Mouse (Mus musculus) limb, embryonic 14.5 days (tissue): ENCODE measurements around the gene Gm20388. TPM values are rescaled to one million over a fixed set of nuclear protein-coding genes. Genes with fewer than 3 reads are reported as not detected.

Experiments
- ATAC-seq: fragments of 200-750 bp; cut with Nextera tagmentation; 2 replicates; pipeline ENCODE4 v1.8.0; 2017; ENCODE audit warnings: low read depth, moderate number of reproducible peaks, moderate TSS enrichment; ENCODE audit not compliant: low FRiP score
- DNase-seq: peaks from one replicate; pipeline ENCODE4 v3.0.0-alpha.2; 2015; ENCODE audit warnings: low spot score
- H3K27ac ChIP-seq: fragments of 300-500 bp; sonication (generic); replicated peaks from 2 replicates; pipeline ENCODE4 v1.5.1; 2014; ENCODE audit warnings: low read depth, mild to moderate bottlenecking, low read length, moderate library complexity, mixed read lengths
- H3K27me3 ChIP-seq: fragments of 300-500 bp; sonication (generic); 2 replicates; pipeline ENCODE4 v1.6.1; 2014; ENCODE audit warnings: low read length, mixed read lengths; ENCODE audit not compliant: control insufficient read depth, insufficient read depth
- H3K36me3 ChIP-seq: fragments of 300-500 bp; sonication (generic); 2 replicates; pipeline ENCODE4 v1.6.1; 2014; ENCODE audit warnings: mild to moderate bottlenecking, low read length, moderate library complexity, mixed read lengths; ENCODE audit not compliant: control insufficient read depth, insufficient read depth
- H3K4me1 ChIP-seq: fragments of 300-500 bp; sonication (generic); 2 replicates; pipeline ENCODE4 v1.6.1; 2014; ENCODE audit warnings: antibody characterized with exemption, low read length, mixed read lengths; ENCODE audit not compliant: control insufficient read depth, insufficient read depth
- H3K4me2 ChIP-seq: fragments of 300-500 bp; sonication (generic); replicated peaks from 2 replicates; pipeline ENCODE4 v1.6.1; 2014; ENCODE audit warnings: low read depth, mild to moderate bottlenecking, low read length, moderate library complexity; ENCODE audit not compliant: severe bottlenecking
- H3K4me3 ChIP-seq: fragments of 300-500 bp; sonication (generic); replicated peaks from 2 replicates; pipeline ENCODE4 v1.5.1; 2014; ENCODE audit warnings: low read length
- H3K9ac ChIP-seq: fragments of 300-500 bp; sonication (generic); 2 replicates; pipeline ENCODE4 v1.6.1; 2014; ENCODE audit warnings: mild to moderate bottlenecking, low read depth, low read length, moderate library complexity; ENCODE audit not compliant: severe bottlenecking
- H3K9me3 ChIP-seq: fragments of 300-500 bp; sonication (generic); 2 replicates; pipeline ENCODE4 v1.6.1; 2016; ENCODE audit warnings: low read length; ENCODE audit not compliant: control insufficient read depth
- POLR2A ChIP-seq: fragments of 200-500 bp; IDR thresholded peaks from 2 replicates; pipeline ENCODE4 v1.8.0; 2012; ENCODE audit warnings: inconsistent platforms, mild to moderate bottlenecking, moderate library complexity, borderline replicate concordance; ENCODE audit not compliant: insufficient read depth, insufficient read length; ENCODE audit errors: extremely low read depth
- WGBS: fragments of 180-500 bp; shearing (Covaris S2); extraction: QIAGEN DNeasy Blood & Tissue Kit; methylation state at CpG from one replicate; pipeline ENCODE4 v1.1.7; 2014; 5-methylcytosine and 5-hydroxymethylcytosine counted together
- polyA plus RNA-seq, 2 experiments: library from polyadenylated mRNA; depleted of rRNA in 1 of 2; stranded (reverse) in 1 of 2; unstranded in 1 of 2; fragments of >200 nt; fragmentation: Nextera tagmentation in 1 of 2; extraction: Ambion mirVana in 1 of 2; gene quantifications; 2 replicates each; pipeline versions ENCODE4 v1.2.1 to v1.2.3; 2012 to 2014

The Gm20388 gene
- polyA plus RNA-seq, 2 experiments: 1.9 to 49.9 TPM

DNA sequence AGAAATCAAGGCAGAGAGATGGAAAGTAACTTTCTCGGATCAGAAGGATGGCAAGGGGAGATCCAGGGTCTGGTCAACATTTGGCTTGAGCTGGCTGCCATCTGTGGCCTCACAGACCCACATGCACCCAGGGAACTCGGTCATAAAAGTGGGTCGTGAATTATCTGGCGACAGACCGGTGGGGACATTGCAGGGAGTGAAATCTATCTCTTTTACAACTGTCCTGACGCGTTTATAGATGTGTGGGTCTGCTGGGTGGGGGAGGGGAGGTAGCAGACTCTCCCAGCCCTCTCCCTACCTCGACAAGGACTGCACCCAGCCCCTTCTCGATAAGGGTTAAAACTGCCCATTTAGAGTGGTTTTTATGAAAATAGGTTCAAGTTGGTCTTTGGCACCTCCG lies 1444.2 kb downstream of the Gm20388 start:
- H3K36me3 ChIP-seq: no peaks in the 10 kb centered on the region
- no peak overlapping the region for H3K27ac ChIP-seq
- no peak overlapping the region for H3K4me3 ChIP-seq
- H3K9me3 ChIP-seq: no peaks in the 10 kb centered on the region
- H3K27me3 ChIP-seq: no peaks in the 10 kb centered on the region
- ATAC-seq: no peak
- no peak overlapping the region for H3K9ac ChIP-seq
- H3K4me2 ChIP-seq: no peak overlapping the region
- no peak for DNase-seq
- TF ChIP-seq POLR2A: no peak
- H3K4me1 ChIP-seq: peaks cover 11% of the 10 kb centered on the region
- WGBS: 23% methylated on average over 10 of the region's 10 CpGs

DNA sequence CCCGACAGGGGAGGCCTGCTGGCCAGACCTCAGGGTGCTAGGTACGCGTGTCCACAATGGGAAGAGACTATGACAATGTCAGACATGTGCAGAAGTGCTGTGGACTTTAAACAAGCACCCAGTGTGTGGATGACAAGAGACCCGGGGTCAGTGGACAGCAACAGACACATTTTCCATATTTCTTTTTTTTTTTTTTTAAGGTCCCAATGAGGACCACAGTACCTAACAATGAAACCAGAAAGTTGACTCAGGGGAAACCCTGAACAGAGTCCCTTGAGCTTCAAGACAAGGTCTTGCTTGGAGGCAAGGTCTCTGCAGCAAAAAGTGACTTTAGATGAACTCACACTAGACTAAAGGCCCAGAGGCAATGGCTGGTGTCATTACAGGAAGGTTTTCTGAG lies 1446.8 kb downstream of the Gm20388 start:
- Histone ChIP-seq H3K9ac (no peak overlapping the region), H3K27me3 (peaks cover 5% of the 10 kb centered on the region; the same call in 1 of the 2 replicates), H3K4me1 (peaks cover 12% of the 10 kb centered on the region), H3K27ac (no peak overlapping the region), H3K4me2 (no peak overlapping the region), H3K36me3 (no peaks in the 10 kb centered on the region), H3K9me3 (no peaks in the 10 kb centered on the region), H3K4me3 (no peak overlapping the region)
- no peak for ATAC-seq
- DNase-seq: no peak
- TF ChIP-seq POLR2A: no peak
- 92% methylated on average over 4 of the region's 4 CpGs for WGBS

DNA sequence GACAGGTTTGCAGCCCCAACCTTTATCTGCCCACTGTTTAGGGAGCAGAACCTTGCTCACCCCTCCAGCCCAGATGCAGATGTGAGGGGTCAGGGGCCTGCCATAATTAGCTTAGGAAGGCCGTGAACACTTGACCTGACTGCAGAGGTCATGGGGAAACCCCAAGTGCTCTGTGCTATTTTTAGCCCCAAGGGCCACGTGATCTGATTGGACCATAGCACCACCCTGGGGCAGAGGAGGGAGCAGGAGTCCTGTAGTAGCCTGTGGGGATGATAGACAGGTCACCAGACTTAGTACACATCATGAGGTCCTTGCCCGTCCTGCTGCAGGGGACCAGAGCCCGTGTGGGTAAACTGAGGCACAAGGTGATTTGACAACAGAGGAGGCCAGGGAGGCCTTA lies 1448.0 kb downstream of the Gm20388 start:
- H3K4me3 ChIP-seq: no peak overlapping the region

DNA sequence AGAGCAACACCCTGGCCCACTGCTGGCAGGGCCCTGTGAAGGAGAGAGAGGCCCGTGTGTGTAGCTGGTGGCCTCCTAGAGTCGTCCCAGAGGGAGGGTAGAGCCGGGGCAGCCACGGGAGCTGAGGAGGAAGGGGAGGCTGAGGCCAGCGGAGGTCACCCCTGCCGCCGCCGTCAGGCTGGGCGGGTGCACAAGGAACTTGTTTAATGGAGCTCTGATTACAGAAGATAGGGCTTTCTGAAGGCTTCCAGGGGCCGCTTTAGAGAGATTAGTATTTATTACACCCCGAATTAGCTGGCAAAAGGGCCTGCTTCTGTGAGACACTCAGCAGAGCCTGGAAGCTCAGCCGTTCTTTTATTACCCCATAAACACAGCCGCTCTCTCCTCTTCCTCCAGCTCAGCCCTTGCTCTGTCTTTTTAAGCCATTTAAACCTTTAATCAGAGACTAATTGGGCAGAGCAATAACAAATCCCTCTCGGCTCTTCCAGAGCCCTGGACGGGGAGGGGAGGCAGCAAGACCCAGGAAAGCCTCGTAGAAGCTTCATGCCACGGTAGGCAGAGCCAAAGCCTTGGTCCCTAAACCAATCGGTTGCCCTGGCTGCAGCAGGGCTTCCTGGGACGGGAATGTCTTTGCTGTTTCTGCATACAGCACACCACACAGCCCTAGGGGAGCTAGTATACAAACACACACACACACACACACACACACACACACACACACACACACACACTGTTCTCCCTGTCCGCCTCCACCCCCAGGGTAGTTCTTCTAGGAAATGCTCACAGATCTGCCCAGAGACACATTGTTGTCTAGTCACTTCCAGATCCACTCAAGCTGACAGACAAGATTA lies 1448.7 kb downstream of the Gm20388 start:
- TF ChIP-seq POLR2A: no peak
- no peak overlapping the region for H3K4me3 ChIP-seq
- H3K4me1 ChIP-seq: peaks cover 12% of the 10 kb centered on the region
- H3K27me3 ChIP-seq: peaks cover 5% of the 10 kb centered on the region; the same call in 1 of the 2 replicates
- no peak overlapping the region; the same call in 1 of the 2 replicates for H3K4me2 ChIP-seq
- no peaks in the 10 kb centered on the region for H3K36me3 ChIP-seq
- no peak overlapping the region for H3K9ac ChIP-seq
- H3K9me3 ChIP-seq: no peaks in the 10 kb centered on the region
- no peak for DNase-seq
- H3K27ac ChIP-seq: no peak overlapping the region
- no peak for ATAC-seq
- 6% methylated on average over 20 of the region's 20 CpGs for WGBS

More for the DNA sequence above, 1448.0 kb downstream of the Gm20388 start:
- no peak overlapping the region for H3K27ac ChIP-seq
- no peaks in the 10 kb centered on the region for H3K9me3 ChIP-seq
- no peak overlapping the region for H3K4me2 ChIP-seq
- TF ChIP-seq POLR2A: no peak
- ATAC-seq: no peak
- peaks cover 5% of the 10 kb centered on the region; the same call in 1 of the 2 replicates for H3K27me3 ChIP-seq
- no peak overlapping the region for H3K9ac ChIP-seq
- peaks cover 12% of the 10 kb centered on the region for H3K4me1 ChIP-seq
- no peak for DNase-seq
- no peaks in the 10 kb centered on the region for H3K36me3 ChIP-seq
- 54% methylated on average over 4 of the region's 4 CpGs for WGBS

DNA sequence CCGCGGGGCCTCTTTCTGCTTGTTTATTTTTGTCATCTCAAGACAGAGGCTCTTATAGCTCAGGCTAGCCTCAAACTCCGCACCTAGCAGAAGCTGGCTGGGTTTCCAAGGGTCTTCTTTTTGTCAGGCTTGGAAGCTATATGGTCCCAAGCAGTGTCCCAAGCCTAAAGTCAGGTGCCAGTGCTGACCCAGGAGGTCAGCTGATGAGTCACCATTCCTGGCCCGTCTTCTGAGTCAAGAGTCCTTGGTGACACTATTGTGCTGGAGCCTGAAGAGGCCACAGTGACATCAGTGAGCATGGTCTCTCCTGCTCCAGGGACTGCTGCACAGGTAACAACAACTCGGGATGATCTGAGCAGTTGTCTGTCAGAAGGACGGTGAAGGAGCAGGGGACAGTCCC lies 1449.4 kb downstream of the Gm20388 start:
- Histone ChIP-seq H3K36me3 (no peaks in the 10 kb centered on the region), H3K27me3 (peaks cover 5% of the 10 kb centered on the region; the same call in 1 of the 2 replicates), H3K9me3 (no peaks in the 10 kb centered on the region), H3K4me3 (no peak overlapping the region), H3K4me2 (no peak overlapping the region), H3K9ac (no peak overlapping the region), H3K4me1 (peaks cover 12% of the 10 kb centered on the region), H3K27ac (no peak overlapping the region)
- ATAC-seq (no peak), DNase-seq (no peak)
- TF ChIP-seq POLR2A: no peak
- 42% methylated on average over 6 of the region's 6 CpGs for WGBS
